Mouse (Mus musculus) megakaryocyte, adult 5-6 weeks (primary cell): ENCODE data around the gene Wdr24. TPM values are rescaled to one million over a fixed set of nuclear protein-coding genes. Genes with fewer than 3 reads are reported as not detected.
"Not testable (repeated sequence)": the region's sequence is repeated elsewhere in the genome, so short reads cannot be mapped to it uniquely, and the experiment has no call there.

Source experiments
- ATAC-seq: 2 replicates; pipeline ENCODE4 v1.8.0; 2016; ENCODE audit warnings: mild to moderate bottlenecking, inconsistent platforms; ENCODE audit not compliant: poor library complexity, severe bottlenecking
- total RNA-seq, 2 experiments: library from RNA; stranded (forward) in 1 of 2; stranded (reverse) in 1 of 2; fragments of 153-499, 151-499 nt in 1 of 2; fragments of 221-1000, 200-1000 nt in 1 of 2; gene quantifications; 2 replicates each; pipeline versions ENCODE4 v1.2.3 to v1.2.4; 2015 to 2017

Gene Wdr24
- total RNA-seq, 2 experiments from 2014 or later, result 6.9 to 12.3 TPM

- peak; percentile 16; the same call in 1 of the 2 replicates for ATAC-seq
Measured at GRCm38 (mm10) chr17:25843636-25844395, 20.4 kb downstream of the Wdr24 start.

DNA sequence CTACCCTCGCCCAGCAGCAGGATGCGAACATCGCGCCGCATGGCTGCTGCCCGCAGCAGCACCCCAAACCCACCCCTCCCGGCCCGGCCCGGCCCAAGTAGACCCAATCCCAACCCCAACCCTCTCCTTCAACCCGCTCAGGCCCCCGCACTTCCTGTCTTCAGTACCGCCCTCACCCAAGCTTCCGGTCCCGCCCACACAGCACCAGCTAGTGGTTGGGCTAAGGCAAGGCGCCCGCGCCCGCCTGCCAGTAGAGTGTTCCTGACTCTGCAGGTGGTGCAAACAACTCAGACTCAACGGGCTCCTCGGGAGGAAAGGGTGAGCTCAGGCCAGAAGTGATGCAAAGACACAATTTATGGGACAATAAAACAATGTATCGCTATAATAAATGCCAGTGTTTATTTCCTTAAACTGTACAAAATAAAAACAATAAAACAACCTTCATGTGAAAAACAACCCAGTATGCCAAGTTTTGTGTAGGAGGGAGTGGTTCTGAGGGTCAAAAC lies 21.0 kb downstream of the Wdr24 start, which contains the start of gene Rhot2:
Rhot2 (minus strand) TSS at position 456 of the 506 bp plus-strand sequence.
- peak; percentile 99 for ATAC-seq

GRCm38 (mm10) chr17:25860229-25860628 lies 36.8 kb downstream of the Wdr24 start:
- no peak for ATAC-seq

- ATAC-seq, result peak; percentile 100
Measured at GRCm38 (mm10) chr17:25860832-25861703, 37.6 kb downstream of the Wdr24 start, which contains the start of gene Wdr90. Gene Wdr90 (minus strand): TSS chr17:25861501.

DNA sequence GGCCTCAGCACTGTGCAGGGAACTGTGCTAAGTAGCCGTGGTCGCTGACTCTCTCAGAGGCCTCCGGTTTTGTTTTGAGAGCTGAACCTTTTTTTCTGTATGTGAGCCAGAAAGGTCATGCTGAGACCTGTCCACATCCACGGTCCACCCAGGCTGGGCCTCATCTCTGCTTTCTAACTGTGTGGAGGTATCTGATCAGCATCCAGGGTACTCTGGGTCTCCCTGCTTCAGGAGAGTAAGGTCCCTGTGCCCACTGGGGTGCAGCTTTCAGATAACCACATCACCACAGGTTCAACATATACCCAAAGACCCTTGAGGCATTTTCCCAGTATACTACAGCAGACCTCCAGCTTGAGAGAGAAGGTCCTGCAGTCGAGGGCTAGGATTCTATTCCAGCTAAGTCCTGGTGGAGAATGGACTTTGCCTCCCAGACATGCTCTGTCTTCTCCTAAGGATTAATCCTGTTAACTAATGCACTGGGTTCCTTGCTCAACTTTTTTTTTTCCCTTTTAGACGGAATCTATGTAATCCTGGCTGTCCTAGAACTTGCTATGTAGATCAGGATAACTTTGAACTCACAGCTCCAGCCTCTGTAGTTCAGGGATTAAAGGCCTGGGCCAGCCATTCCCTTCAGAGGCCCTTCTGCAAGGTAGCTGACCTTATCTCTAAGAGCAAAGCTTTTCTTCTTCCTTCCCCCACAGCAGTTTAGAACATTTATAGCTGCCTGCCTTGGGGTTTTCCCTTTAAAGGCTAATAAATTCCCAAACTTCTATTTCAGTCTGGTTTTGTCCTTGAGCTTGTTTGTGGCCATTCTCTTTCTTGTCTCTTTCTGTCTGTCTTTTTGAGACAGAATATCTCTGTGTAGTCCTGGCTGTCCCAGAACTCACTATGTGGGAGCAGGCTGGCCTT lies 38.5 kb downstream of the Wdr24 start:
- no peak for ATAC-seq

GRCm38 (mm10) chr17:25863681-25864080 lies 40.3 kb downstream of the Wdr24 start:
- ATAC-seq, result no peak

GRCm38 (mm10) chr17:25864311-25864710 lies 40.9 kb downstream of the Wdr24 start:
- no peak for ATAC-seq

- ATAC-seq, result no peak
Measured at GRCm38 (mm10) chr17:25865288-25865687, 41.9 kb downstream of the Wdr24 start.

- no peak for ATAC-seq
Measured at GRCm38 (mm10) chr17:25866172-25866571, 42.7 kb downstream of the Wdr24 start.

- 0 out of 2 replicates have a peak, but pooled peaks have one; percentile 18 for ATAC-seq
Measured at GRCm38 (mm10) chr17:25867509-25867835, 44.0 kb downstream of the Wdr24 start.

DNA sequence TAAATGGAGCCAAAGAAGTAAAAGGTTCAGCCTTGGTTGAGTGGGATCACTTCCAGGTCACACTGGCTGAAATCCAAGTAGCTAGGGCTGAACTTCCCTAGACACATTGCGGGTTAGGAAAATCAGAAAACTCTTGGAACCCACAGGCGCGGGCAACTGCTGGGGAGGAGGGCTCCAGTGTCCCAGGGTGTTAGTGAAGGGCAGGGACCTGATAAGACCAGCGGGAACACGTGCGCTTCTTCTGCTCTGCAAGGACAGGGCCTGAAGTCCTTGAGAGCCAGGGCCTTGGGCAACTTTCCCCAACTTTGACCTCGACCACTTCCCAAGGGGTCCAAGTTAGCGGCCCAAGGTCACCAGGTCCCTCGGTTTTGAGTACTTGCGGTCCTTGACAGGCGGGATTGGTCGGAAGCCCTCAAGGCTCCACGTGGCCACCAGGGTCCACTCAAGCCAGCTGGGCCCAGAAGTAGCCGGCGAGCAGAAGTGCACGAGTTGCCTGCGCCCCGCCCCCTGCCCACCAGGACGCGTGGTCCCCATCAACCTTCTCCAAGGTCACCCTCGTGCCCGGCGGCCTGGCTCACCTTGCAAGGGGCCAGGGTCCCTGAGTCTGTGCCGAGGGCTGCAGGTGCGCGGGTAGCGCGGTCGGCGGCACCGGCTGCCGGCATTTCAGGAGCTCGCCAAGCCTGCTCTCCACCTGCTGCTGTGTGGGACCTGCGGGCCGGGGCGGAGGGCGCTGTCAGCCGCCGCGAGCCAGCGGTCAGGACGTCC lies 44.6 kb downstream of the Wdr24 start:
- peak; percentile 56 for ATAC-seq

GRCm38 (mm10) chr17:25868601-25869191 lies 45.3 kb downstream of the Wdr24 start, which contains the start of gene Mcrip2:
Gene Mcrip2 (minus strand): TSS chr17:25868764.
- ATAC-seq, result peak; percentile 66

- no peak for ATAC-seq
Measured at GRCm38 (mm10) chr17:25869498-25869897, 46.1 kb downstream of the Wdr24 start.

DNA sequence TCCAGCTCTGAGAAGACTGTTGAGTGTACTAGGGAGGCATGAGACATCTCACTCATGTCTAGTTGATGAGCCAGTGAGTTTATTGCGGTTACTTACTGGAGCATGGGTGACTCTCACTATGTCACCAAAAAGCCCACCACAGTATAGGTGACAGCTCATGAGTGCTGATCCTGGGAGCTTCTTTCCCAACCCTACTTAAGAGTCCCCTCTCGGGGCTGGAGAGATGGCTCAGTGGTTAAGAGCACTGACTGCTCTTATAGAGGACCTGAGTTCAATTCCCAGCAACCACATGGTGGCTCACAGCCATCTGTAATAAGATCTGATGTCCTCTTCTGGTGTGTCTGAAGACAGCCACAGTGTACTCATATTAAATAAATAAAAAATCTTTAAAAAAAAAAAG lies 46.5 kb downstream of the Wdr24 start:
- no peak for ATAC-seq

DNA sequence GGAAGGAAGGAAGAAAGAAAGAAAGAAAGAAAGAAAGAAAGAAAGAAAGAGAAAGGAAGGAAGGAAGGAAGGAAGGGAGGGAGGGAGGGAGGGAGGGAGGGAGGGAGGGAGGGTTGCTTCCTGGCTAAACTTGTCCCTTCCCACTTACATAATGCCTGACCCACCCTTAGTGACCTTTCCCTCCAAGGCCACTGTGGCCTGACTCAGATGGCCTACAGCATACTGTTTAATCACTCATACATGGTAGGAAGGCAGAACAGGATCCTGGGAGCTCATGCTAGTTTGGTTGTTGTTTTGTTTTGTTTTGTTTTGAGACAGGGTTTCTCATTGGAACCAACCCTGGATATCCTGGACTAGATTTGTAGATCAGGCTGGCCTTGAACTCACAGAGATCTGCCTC lies 48.1 kb downstream of the Wdr24 start:
- not testable (repeated sequence) for ATAC-seq

DNA sequence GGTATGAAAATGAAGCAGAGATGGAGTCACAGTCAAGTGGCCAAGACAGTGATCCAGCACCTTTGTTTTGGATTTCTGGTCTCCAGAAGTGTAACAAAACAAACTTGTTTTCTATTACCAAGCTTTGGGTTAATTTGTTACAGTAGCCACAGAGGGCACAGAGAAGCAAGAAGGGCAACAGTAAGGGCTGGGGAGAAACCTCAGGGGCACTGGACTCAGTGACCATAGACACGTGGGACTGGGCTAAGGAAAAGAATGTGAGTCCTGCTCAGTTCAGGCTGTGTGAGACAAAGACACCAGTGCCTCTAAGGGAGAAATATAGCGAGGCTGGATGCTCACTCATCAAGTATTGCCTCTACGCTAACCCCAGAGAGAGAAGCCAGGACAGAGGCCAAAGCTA lies 49.2 kb downstream of the Wdr24 start:
- no peak for ATAC-seq

- no peak for ATAC-seq
Measured at GRCm38 (mm10) chr17:25873405-25874147, 50.1 kb downstream of the Wdr24 start.

DNA sequence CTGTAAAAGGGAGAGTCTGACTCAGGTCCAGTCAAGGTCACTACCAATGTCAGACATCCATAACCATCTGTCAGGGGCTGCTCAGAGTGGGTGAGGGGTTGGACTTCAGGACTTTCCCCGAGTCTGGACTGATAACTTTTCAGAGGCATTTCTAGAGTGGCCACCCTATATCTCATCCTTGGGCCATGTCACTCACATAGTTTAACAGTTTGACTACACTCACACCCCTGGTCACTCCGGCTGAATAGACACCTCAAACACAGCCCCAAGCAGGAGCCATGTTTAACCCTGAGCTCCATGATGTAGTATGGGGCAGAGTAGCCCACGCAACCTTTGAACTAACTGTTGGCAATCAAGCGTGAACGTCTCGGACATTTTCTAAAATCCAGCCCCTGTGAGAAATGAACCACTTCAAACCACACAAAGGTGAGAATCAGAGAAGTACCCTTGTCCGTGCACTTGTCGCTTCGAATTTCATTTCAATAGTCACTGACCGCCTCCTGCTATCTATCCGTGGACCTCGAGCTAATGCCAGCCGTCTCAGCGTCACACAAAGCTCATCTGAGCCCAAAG lies 50.8 kb downstream of the Wdr24 start:
- ATAC-seq, result no peak
